In genomic region chr17:66076934-66077333, GRCm38 (mm10) we compare ENCODE assay signal across 8 mouse cellular contexts. TPM values are rescaled to one million over a fixed set of nuclear protein-coding genes. Genes with fewer than 3 reads are reported as not detected.
DNase-seq lines count a peak whose midpoint lies in the region; ATAC-seq lines count a peak whose summit lies in the region.

TSS of gene Ankrd12 (minus strand) at chr17:66077089.

- under 1% methylated on average over 53 of the region's 53 CpGs for WGBS in intestine, embryonic 15.5 days

- no peaks in the 10 kb centered on the region; the same call in 1 of the 2 replicates for H3K36me3 ChIP-seq in intestine, embryonic 15.5 days

- DNase-seq in adrenal gland, adult 2 months: peak; percentile 98
- DNase-seq in embryo, embryonic 11 days: peak; percentile 96
- DNase-seq in gastrocnemius, postnatal 25 days: peak; percentile 97
- DNase-seq in left cerebral cortex, postnatal 14 days (ENCODE audit: low spot score in 2 of 2): peak; percentile 96 to 97
- DNase-seq in right cerebral cortex, postnatal 14 days: peak; percentile 96
- DNase-seq in urinary bladder, postnatal 25 days (ENCODE audit: low spot score): peak; percentile 95

- no peaks in the 10 kb centered on the region for H3K9me3 ChIP-seq in intestine, embryonic 15.5 days

- no peaks in the 10 kb centered on the region for H3K27me3 ChIP-seq in intestine, embryonic 15.5 days (replicated peaks)

- peak within 1 kb of the TSS; percentile 87 for H3K4me2 ChIP-seq in intestine, embryonic 15.5 days (replicated peaks)

- peak within 1 kb of the TSS; percentile 99 for H3K4me3 ChIP-seq in intestine, embryonic 15.5 days (replicated peaks)

- H3K27ac ChIP-seq in intestine, embryonic 15.5 days: peak within 1 kb of the TSS; percentile 91

- intact Hi-C loops in left cerebral cortex, postnatal 14 days (cut with DNase I): loop anchor here (10.0 kb wide), 1 partner anchor 212 kb away; no protein-coding TSS in a partner anchor

- H3K9ac ChIP-seq in intestine, embryonic 15.5 days: peak within 1 kb of the TSS; percentile 63

- no peaks in the 10 kb centered on the region for H3K4me1 ChIP-seq in intestine, embryonic 15.5 days (replicated peaks)

- peak; percentile 99 for ATAC-seq in intestine, embryonic 15.5 days
- ATAC-seq in megakaryocyte-erythroid progenitor cell, adult 5-6 weeks (replicated peaks; ENCODE audit: low FRiP score, low TSS enrichment, poor library complexity, severe bottlenecking): peak; percentile 84

RNA-seq across cellular contexts. Expression of gene Ankrd12, which starts in this region (rescaled TPM):
- 10 to 100 TPM; 24.1 to 30.1 TPM for total RNA-seq in adrenal gland, adult 2 months (2021)
- 1.1 and 2.3 TPM in 2 replicates for polyA plus RNA-seq in adrenal gland, adult 2 months (2012; rRNA removed)
- total RNA-seq in gastrocnemius, postnatal 25 days (2021): 10 to 100 TPM in 1 of 2 experiments, 1 to 10 TPM in 1; 9.7 to 13.7 TPM
- 21.4 and 24.0 TPM in 2 replicates for polyA plus RNA-seq in intestine, embryonic 15.5 days (2015; fragmentation: Nextera tagmentation; extraction: Ambion mirVana)
- total RNA-seq in left cerebral cortex, postnatal 14 days (2021): 100 to 1,000 TPM; 107 to 113 TPM
- total RNA-seq in megakaryocyte-erythroid progenitor cell, adult 5-6 weeks (2014; fragmentation: Nextera tagmentation): 43.9 and 48.4 TPM in 2 replicates
- 52.0 and 55.1 TPM in 2 replicates for total RNA-seq in megakaryocyte-erythroid progenitor cell, adult 5-6 weeks (2017)

Comparison
In these comparisons a context has a peak if more than half of its experiments do, and no peak if none do; other contexts are left out.
1. Peak in every context shown above with its lines: DNase-seq, ATAC-seq, H3K4me3 ChIP-seq and H3K27ac ChIP-seq.